In genomic region chr15:102511285-102511833, GRCm38 (mm10) we compare ENCODE assay signal across 9 mouse cellular contexts. TPM values are rescaled to one million over a fixed set of nuclear protein-coding genes. Genes with fewer than 3 reads are reported as not detected.
DNase-seq lines count a peak whose midpoint lies in the region; ATAC-seq and TF ChIP-seq lines count a peak whose summit lies in the region.
"Had no signal": no experiment of that assay in that cellular context is flagged by ENCODE, and none has a peak within 500 bp of the region (broad histone marks: within the 10 kb centered on the region; RNA-seq: fewer than 3 reads in every experiment).

No protein-coding gene starts in this region.

- no peak overlapping the region; the same call in 1 of the 2 replicates for H3K27ac ChIP-seq in liver, embryonic 11.5 days (ENCODE audit: low read depth, low read length)
- peak overlapping the region; percentile 83 for H3K27ac ChIP-seq in forebrain, embryonic 13.5 days
- H3K27ac ChIP-seq in limb, embryonic 14.5 days (replicated peaks; ENCODE audit: low read depth, low read length), result peak overlapping the region; percentile 89; the same call in 1 of the 2 replicates
- peak overlapping the region; percentile 64 for H3K27ac ChIP-seq in stomach, embryonic 14.5 days (ENCODE audit: low read length)

- no peaks in the 10 kb centered on the region for H3K9me3 ChIP-seq in liver, embryonic 11.5 days (ENCODE audit: control insufficient read depth, low read length)
- no peaks in the 10 kb centered on the region for H3K9me3 ChIP-seq in forebrain, embryonic 13.5 days (replicated peaks)
- no peaks in the 10 kb centered on the region for H3K9me3 ChIP-seq in limb, embryonic 14.5 days (ENCODE audit: control insufficient read depth, low read length)
- no peaks in the 10 kb centered on the region for H3K9me3 ChIP-seq in stomach, embryonic 14.5 days (ENCODE audit: control insufficient read depth, low read depth, low read length)

- no peak for TF ChIP-seq POLR2A in limb, embryonic 14.5 days (IDR thresholded peaks at IDR 0.05; ENCODE audit: borderline replicate concordance, extremely low read depth, insufficient read depth, insufficient read length)

- H3K36me3 ChIP-seq in liver, embryonic 11.5 days (ENCODE audit: control insufficient read depth, insufficient read depth, low read length), result no peaks in the 10 kb centered on the region
- peaks cover 9% of the 10 kb centered on the region for H3K36me3 ChIP-seq in forebrain, embryonic 13.5 days (ENCODE audit: poor library complexity, severe bottlenecking)
- H3K36me3 ChIP-seq in limb, embryonic 14.5 days (ENCODE audit: control insufficient read depth, insufficient read depth, low read length), result peaks cover 12% of the 10 kb centered on the region
- H3K36me3 ChIP-seq in stomach, embryonic 14.5 days (ENCODE audit: control insufficient read depth, insufficient read depth, low read length), result peaks cover 4% of the 10 kb centered on the region; the same call in 1 of the 2 replicates

- no peaks in the 10 kb centered on the region for H3K27me3 ChIP-seq in liver, embryonic 11.5 days (replicated peaks; ENCODE audit: control insufficient read depth, insufficient read depth, low read length)
- no peaks in the 10 kb centered on the region for H3K27me3 ChIP-seq in forebrain, embryonic 13.5 days
- no peaks in the 10 kb centered on the region for H3K27me3 ChIP-seq in limb, embryonic 14.5 days (ENCODE audit: control insufficient read depth, insufficient read depth, low read length)
- H3K27me3 ChIP-seq in stomach, embryonic 14.5 days (ENCODE audit: control insufficient read depth, insufficient read depth, low read length), result no peaks in the 10 kb centered on the region

- ATAC-seq in liver, embryonic 11.5 days (replicated peaks; ENCODE audit: low FRiP score), result no peak
- ATAC-seq in forebrain, embryonic 13.5 days, result no peak
- ATAC-seq in limb, embryonic 14.5 days (ENCODE audit: low FRiP score, low read depth), result no peak
- ATAC-seq in stomach, embryonic 14.5 days (ENCODE audit: insufficient number of reproducible peaks, insufficient read depth, low FRiP score, low read depth), result no peak
- ATAC-seq in megakaryocyte progenitor cell, adult 5-6 weeks (replicated peaks; ENCODE audit: poor library complexity), result no peak

- peaks cover 22% of the 10 kb centered on the region for H3K4me1 ChIP-seq in liver, embryonic 11.5 days (replicated peaks; ENCODE audit: control insufficient read depth, insufficient read depth, low read length)
- H3K4me1 ChIP-seq in forebrain, embryonic 13.5 days, result peaks cover 60% of the 10 kb centered on the region
- peaks cover 34% of the 10 kb centered on the region for H3K4me1 ChIP-seq in limb, embryonic 14.5 days (ENCODE audit: control insufficient read depth, insufficient read depth, low read length)
- H3K4me1 ChIP-seq in stomach, embryonic 14.5 days (ENCODE audit: control insufficient read depth, insufficient read depth, low read length), result peaks cover 28% of the 10 kb centered on the region

- peak overlapping the region; percentile 89 for H3K4me2 ChIP-seq in liver, embryonic 11.5 days
- peak overlapping the region; percentile 80 for H3K4me2 ChIP-seq in forebrain, embryonic 13.5 days
- H3K4me2 ChIP-seq in limb, embryonic 14.5 days (replicated peaks; ENCODE audit: low read depth, low read length, severe bottlenecking), result peak overlapping the region; percentile 74
- H3K4me2 ChIP-seq in stomach, embryonic 14.5 days (replicated peaks; ENCODE audit: low read depth, low read length), result peak overlapping the region; percentile 86

- H3K9ac ChIP-seq in liver, embryonic 11.5 days (ENCODE audit: low read depth, low read length), result no peak overlapping the region
- no peak overlapping the region for H3K9ac ChIP-seq in forebrain, embryonic 13.5 days
- no peak overlapping the region; the same call in 1 of the 2 replicates for H3K9ac ChIP-seq in limb, embryonic 14.5 days (ENCODE audit: low read depth, low read length, severe bottlenecking)
- H3K9ac ChIP-seq in stomach, embryonic 14.5 days (replicated peaks; ENCODE audit: low read depth, low read length), result no peak overlapping the region

- H3K4me3 ChIP-seq in liver, embryonic 11.5 days (ENCODE audit: low read depth, low read length), result peak overlapping the region; percentile 60; the same call in 1 of the 2 replicates
- peak overlapping the region; percentile 5 for H3K4me3 ChIP-seq in forebrain, embryonic 13.5 days
- H3K4me3 ChIP-seq in limb, embryonic 14.5 days (replicated peaks; ENCODE audit: low read length), result peak overlapping the region; percentile 66; the same call in 1 of the 2 replicates
- no peak overlapping the region for H3K4me3 ChIP-seq in stomach, embryonic 14.5 days (ENCODE audit: low read depth, low read length)

- no peak for DNase-seq in liver, embryonic 11.5 days (ENCODE audit: low spot score)
- no peak for DNase-seq in liver
- no peak for DNase-seq in limb, embryonic 14.5 days (ENCODE audit: low spot score)
- DNase-seq in ovary, postnatal 10 days (ENCODE audit: low spot score), result no peak
- DNase-seq in right cerebral cortex, postnatal 4 days, result no peak

- 26% methylated on average over 6 of the region's 6 CpGs for WGBS in liver, embryonic 11.5 days
- 16% methylated on average over 6 of the region's 6 CpGs for WGBS in forebrain, embryonic 13.5 days
- 5% methylated on average over 6 of the region's 6 CpGs for WGBS in limb, embryonic 14.5 days
- WGBS in stomach, embryonic 14.5 days, result 12% methylated on average over 6 of the region's 6 CpGs

RNA-seq across cellular contexts. Expression of gene Map3k12, which starts 5.5 kb away (rescaled TPM):
- polyA plus RNA-seq in liver, embryonic 11.5 days (2014; fragmentation: Nextera tagmentation; extraction: Ambion mirVana), result 7.7 and 7.9 TPM in 2 replicates
- polyA plus RNA-seq in forebrain, embryonic 13.5 days (2015; fragmentation: Nextera tagmentation; extraction: Ambion mirVana), result 37.6 and 40.4 TPM in 2 replicates
- polyA plus RNA-seq in limb, embryonic 14.5 days (2012; rRNA removed), result 36.3 and 38.3 TPM in 2 replicates
- 15.8 and 18.7 TPM in 2 replicates for polyA plus RNA-seq in limb, embryonic 14.5 days (2014; fragmentation: Nextera tagmentation; extraction: Ambion mirVana)
- 18.6 and 20.0 TPM in 2 replicates for polyA plus RNA-seq in stomach, embryonic 14.5 days (2014; fragmentation: Nextera tagmentation; extraction: Ambion mirVana)
- total RNA-seq in megakaryocyte progenitor cell, adult 5-6 weeks (2015), result 1.2 TPM in 1 of 2 replicates, not detected in the other
- total RNA-seq in megakaryocyte progenitor cell, adult 5-6 weeks (2017), result 0.12 and 0.24 TPM in 2 replicates

RNA-seq across cellular contexts. Expression of gene Tarbp2, which starts 6.6 kb away (rescaled TPM):
- polyA plus RNA-seq in liver, embryonic 11.5 days (2014; fragmentation: Nextera tagmentation; extraction: Ambion mirVana), result 96.7 and 105 TPM in 2 replicates
- 87.7 and 103 TPM in 2 replicates for polyA plus RNA-seq in forebrain, embryonic 13.5 days (2015; fragmentation: Nextera tagmentation; extraction: Ambion mirVana)
- 132 and 150 TPM in 2 replicates for polyA plus RNA-seq in limb, embryonic 14.5 days (2012; rRNA removed)
- polyA plus RNA-seq in limb, embryonic 14.5 days (2014; fragmentation: Nextera tagmentation; extraction: Ambion mirVana), result 78.1 and 86.6 TPM in 2 replicates
- 87.0 and 101 TPM in 2 replicates for polyA plus RNA-seq in stomach, embryonic 14.5 days (2014; fragmentation: Nextera tagmentation; extraction: Ambion mirVana)
- total RNA-seq in megakaryocyte progenitor cell, adult 5-6 weeks (2015), result 13.1 and 17.4 TPM in 2 replicates
- 22.6 and 26.7 TPM in 2 replicates for total RNA-seq in megakaryocyte progenitor cell, adult 5-6 weeks (2017)

RNA-seq across cellular contexts. Expression of gene Gm10337, which starts 7.8 kb away (rescaled TPM):
- polyA plus RNA-seq in liver, embryonic 11.5 days (2014; fragmentation: Nextera tagmentation; extraction: Ambion mirVana), result not detected in 2 replicates
- polyA plus RNA-seq in forebrain, embryonic 13.5 days (2015; fragmentation: Nextera tagmentation; extraction: Ambion mirVana), result 6.6 and 13.4 TPM in 2 replicates
- not detected in 2 replicates for polyA plus RNA-seq in limb, embryonic 14.5 days (2012; rRNA removed)
- polyA plus RNA-seq in limb, embryonic 14.5 days (2014; fragmentation: Nextera tagmentation; extraction: Ambion mirVana), result not detected in 2 replicates
- 4.5 and 7.0 TPM in 2 replicates for polyA plus RNA-seq in stomach, embryonic 14.5 days (2014; fragmentation: Nextera tagmentation; extraction: Ambion mirVana)
- not detected in 2 replicates for total RNA-seq in megakaryocyte progenitor cell, adult 5-6 weeks (2015)
- total RNA-seq in megakaryocyte progenitor cell, adult 5-6 weeks (2017), result not detected in 2 replicates
- total RNA-seq: liver, adult 2 months had no signal
- polyA plus RNA-seq: liver, adult 2 months had no signal

RNA-seq across cellular contexts. Expression of gene Npff, which starts 13.4 kb away (rescaled TPM):
- polyA plus RNA-seq in liver, embryonic 11.5 days (2014; fragmentation: Nextera tagmentation; extraction: Ambion mirVana), result 0.86 and 1.2 TPM in 2 replicates
- polyA plus RNA-seq in forebrain, embryonic 13.5 days (2015; fragmentation: Nextera tagmentation; extraction: Ambion mirVana), result 1.6 and 3.9 TPM in 2 replicates
- polyA plus RNA-seq in limb, embryonic 14.5 days (2012; rRNA removed), result 13.7 and 14.4 TPM in 2 replicates
- 2.5 and 2.8 TPM in 2 replicates for polyA plus RNA-seq in limb, embryonic 14.5 days (2014; fragmentation: Nextera tagmentation; extraction: Ambion mirVana)
- 2.3 and 3.1 TPM in 2 replicates for polyA plus RNA-seq in stomach, embryonic 14.5 days (2014; fragmentation: Nextera tagmentation; extraction: Ambion mirVana)
- total RNA-seq in megakaryocyte progenitor cell, adult 5-6 weeks (2015), result 7.2 and 8.9 TPM in 2 replicates
- total RNA-seq in megakaryocyte progenitor cell, adult 5-6 weeks (2017), result 1.2 TPM in 1 of 2 replicates, not detected in the other

RNA-seq across cellular contexts. Expression of gene Pcbp2, which starts 41.0 kb away (rescaled TPM):
- polyA plus RNA-seq in liver, embryonic 11.5 days (2014; fragmentation: Nextera tagmentation; extraction: Ambion mirVana), result 187 and 220 TPM in 2 replicates
- 198 and 212 TPM in 2 replicates for polyA plus RNA-seq in forebrain, embryonic 13.5 days (2015; fragmentation: Nextera tagmentation; extraction: Ambion mirVana)
- 814 and 942 TPM in 2 replicates for polyA plus RNA-seq in limb, embryonic 14.5 days (2012; rRNA removed)
- 324 and 328 TPM in 2 replicates for polyA plus RNA-seq in limb, embryonic 14.5 days (2014; fragmentation: Nextera tagmentation; extraction: Ambion mirVana)
- polyA plus RNA-seq in stomach, embryonic 14.5 days (2014; fragmentation: Nextera tagmentation; extraction: Ambion mirVana), result 298 and 302 TPM in 2 replicates
- total RNA-seq in megakaryocyte progenitor cell, adult 5-6 weeks (2015), result 946 and 973 TPM in 2 replicates
- total RNA-seq in megakaryocyte progenitor cell, adult 5-6 weeks (2017), result 175 and 191 TPM in 2 replicates
